Mouse (Mus musculus): ENCODE results near the gene Ccdc93.

DNA sequence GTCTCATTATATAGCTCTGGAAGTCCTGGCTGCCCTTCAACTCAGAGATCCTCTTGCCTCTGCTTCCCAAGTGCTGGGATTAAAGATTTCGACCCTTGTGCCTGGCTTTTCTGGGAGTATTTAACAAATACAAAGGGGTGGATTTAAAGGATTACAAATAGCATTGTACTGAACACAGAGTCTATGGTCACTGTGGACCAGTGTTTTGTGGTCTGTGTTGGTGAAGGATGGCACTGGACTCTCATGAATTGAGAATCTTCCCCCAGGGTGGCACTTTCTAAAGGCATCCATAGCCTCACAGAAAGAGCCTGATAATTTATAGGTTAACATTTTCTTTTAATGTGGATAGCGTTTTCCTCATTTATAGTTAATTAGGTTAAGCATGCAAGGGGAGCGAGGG is 49.3 kb upstream of the Ccdc93 start:
- TF ChIP-seq CTCF (IDR thresholded peaks at IDR 0.05) (no peak), POLR2A (IDR thresholded peaks at IDR 0.05; ENCODE audit: insufficient read depth, low read depth, low read length) (no peak)
